Mouse (Mus musculus): ENCODE results near the gene Adam19.
"Not testable (repeated sequence)": the region's sequence is repeated elsewhere in the genome, so short reads cannot be mapped to it uniquely, and the experiment has no call there.

Gene Adam19

DNA sequence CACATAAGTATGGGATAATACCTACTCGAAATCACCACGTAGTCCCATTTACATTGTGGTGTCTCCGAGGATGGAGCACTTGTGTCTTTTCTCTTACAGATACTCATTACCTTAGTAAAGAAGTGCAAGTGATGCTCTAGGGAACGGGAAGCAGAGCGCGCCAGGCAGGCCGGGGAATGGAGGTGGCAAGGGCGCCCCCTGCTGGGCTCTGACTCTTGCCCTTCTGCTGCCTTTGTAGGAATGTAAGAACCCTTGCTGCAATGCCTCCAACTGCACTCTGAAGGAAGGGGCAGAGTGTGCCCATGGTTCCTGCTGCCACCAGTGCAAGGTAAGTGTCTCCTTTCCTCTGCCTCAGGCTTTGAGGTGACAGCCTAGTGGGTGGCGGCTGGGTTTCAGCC is 72.8 kb downstream of the Adam19 start:
- ATAC-seq (ENCODE audit: low TSS enrichment): peak; percentile 89

GRCm38 (mm10) chr11:46131022-46131986 is 75.5 kb downstream of the Adam19 start:
- no peak for ATAC-seq (ENCODE audit: low TSS enrichment)

DNA sequence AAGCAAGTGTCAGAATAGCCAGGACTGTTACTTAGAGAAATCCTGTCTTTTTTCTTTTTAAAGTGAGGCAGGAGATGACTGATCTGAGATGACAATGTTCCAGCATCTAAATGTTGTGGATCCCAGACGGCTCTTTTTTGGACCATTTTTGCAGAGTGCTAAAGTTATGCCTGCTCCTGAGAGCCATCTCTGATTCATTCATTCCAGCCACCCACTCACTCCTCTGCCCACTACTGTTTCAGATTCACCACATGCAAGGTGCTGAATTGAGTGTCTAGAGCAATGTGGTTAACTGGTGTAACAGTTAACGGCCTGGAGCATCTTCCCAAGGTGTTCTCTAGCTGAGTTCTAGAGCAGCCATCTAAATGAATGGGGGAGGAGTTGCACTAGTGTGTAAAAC is 79.1 kb downstream of the Adam19 start:
- ATAC-seq (ENCODE audit: low TSS enrichment): peak; percentile 98

DNA sequence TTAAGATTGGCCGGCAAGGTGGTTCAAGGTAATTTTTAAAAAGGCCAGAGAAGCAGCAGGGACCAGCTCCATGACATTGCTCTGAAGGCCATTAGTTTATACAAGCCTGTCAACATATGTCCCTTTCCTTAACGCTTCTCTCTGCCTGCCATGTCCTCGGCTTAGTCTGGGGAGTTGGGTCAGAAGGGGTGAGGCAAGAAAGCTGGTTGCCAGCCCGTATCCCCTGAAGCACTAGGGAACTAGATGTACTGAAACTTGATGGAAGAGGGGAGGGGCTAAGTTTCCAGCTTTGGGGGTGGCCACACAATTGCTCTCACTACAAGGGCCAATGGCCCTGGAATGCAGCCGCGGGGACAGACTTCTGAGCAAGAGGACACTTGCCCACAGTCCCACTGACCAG is 87.5 kb downstream of the Adam19 start:
- ATAC-seq (ENCODE audit: low TSS enrichment): no peak

DNA sequence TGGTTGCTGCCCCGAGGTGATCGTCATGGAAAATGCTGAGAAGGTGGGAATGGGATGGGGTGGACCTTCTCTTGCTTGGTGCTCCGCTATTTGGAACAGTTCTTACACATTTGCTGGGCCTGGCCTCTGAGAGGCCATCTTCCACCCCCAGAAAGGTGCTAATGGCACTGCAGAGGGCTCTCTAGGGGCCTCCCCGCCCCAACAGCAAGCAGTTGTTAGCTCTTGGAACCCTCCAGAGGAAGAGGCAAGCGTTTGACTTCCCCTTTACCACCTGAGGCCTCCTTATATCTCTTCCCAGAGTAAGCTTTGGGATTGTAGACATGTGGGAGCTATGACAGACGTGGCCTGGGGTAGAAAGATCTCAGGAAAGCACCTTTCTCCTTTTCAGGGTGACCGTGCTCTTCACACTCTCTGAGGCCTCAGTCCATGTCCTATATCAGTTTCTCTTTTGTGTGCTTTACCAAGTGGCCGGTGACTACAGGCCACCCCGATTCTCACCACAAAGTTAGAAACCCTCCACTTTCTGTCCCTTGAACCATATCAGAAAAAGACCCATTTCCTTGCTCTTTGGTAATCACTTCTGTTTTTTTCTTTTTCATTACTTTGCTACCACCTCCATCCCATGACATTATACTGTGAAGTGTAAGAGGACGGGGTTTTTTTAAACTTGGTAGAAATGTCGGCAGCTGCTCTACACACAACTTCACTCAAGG is 89.5 kb downstream of the Adam19 start:
- no peak for ATAC-seq (ENCODE audit: low TSS enrichment)

DNA sequence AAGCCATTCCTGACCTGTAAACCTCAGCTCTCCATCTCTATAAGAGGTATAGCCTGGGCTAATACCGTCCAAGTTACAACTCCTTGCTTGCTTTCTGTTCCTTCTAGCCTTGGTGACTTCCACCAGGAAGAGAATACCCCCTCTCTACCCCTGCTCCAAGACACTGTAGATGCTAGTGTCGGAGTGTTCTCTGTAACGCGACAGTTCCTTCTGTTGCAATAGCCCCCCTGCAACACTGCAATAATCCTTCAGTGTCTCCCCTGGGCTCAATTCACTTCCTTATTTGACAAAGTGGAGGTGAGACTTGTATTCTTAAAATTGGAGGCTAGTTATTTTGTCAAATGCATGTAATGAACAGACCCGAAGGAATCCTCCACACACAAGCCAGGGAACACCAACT is 90.8 kb downstream of the Adam19 start:
- no peak for ATAC-seq (ENCODE audit: low TSS enrichment)

DNA sequence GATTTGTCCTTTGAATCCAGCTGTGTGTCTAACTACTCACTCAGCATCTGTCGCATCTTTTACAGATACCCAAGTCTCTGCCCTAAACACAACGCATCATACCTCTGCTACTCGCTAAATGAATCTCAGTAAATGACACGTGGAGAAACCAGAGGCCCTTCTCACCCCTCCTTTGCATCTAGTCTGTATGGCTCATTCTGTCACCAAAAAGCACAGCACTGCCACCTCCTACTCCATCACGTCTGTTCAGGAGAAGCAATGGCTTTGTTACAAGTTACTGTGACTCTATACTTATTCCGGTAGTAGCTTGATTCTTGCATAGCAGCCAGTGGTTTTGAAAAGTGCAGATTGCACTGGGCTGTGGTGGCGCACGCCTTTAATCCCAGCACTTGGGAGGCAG is 101.2 kb downstream of the Adam19 start:
- peak; percentile 98 for ATAC-seq (ENCODE audit: low TSS enrichment)

GRCm38 (mm10) chr11:46157462-46157861 is 101.7 kb downstream of the Adam19 start:
- ATAC-seq (ENCODE audit: low TSS enrichment): no peak

DNA sequence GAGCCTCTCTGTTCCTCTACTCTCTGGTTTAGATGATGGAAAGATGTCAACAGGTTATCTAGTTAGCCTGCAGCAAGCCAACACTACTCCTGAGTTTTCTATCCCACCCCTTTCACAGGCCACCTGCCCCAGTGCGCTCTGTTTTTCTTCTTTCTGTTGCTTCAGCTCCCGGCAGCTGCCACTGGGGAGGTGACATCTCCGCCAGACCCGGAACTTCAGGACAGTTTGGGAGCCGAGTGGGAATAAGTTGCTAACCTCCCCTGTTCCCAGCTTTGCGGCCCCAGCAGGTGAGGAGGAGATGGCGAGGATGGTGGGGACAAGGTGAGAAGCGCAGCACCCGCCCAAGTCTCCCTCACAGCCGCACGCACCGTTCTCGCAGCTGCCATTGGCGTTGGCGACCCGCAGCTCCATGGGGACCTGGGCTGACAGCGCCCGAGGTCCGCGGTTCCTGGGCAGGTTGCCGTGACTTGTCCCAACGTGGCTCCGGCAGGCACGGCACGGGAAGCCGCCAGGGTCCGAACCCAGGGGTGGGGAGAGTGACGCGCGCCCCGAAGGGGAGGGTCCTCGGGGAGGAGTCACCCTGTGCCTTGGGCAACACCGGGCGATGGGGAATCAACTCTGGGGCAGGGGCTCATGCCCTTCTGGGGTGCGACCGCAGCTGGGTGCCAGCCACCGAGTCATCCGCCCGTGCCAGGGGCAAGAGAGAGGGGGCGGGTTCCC is 110.2 kb downstream of the Adam19 start, which contains the start of gene Nipal4:
TSS of gene Nipal4 (minus strand) at position 643 of the 720 bp plus-strand sequence.
- peak; percentile 48 for ATAC-seq (ENCODE audit: low TSS enrichment)

DNA sequence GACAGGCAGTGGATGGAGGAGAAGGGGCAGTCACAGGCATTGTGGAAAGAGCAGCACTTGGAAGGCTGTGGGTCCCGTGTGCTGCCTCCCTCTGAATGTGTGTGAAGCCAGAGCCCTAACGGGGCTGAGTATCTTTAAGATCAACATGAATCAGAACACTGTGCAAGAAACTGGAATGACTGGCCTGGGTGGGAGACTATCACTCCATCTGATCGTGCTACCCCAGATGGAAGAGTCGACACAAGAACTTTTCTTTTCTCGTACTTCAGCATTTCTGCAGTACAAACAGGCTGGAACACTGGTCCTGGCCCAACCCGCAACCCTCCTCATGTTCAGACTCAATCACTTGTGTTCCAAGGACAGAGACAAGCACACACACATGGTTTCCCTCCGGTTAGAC is 112.7 kb downstream of the Adam19 start:
- ATAC-seq (ENCODE audit: low TSS enrichment): no peak

GRCm38 (mm10) chr11:46169908-46170307 is 114.1 kb downstream of the Adam19 start:
- ATAC-seq (ENCODE audit: low TSS enrichment): peak; percentile 62; the same call in 1 of the 2 replicates

DNA sequence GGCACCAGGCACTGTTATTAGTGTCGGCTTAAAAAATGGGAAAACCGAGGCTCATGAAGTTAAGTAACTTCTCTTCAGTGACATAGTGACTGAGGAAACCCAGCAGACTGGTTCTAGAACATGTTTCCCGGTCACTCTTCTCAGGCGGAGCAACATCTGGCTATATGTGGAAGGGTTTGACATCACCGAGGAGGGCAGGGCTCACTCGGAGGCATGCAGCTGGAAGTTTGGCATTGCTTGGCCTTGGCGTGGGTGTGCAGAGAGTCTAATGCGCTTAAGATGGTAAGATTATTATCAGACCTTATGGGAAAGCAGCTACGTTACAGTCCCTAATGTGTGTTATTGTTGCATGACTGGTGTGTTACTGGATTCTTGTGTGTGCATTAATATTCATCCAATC is 116.3 kb downstream of the Adam19 start:
- ATAC-seq (ENCODE audit: low TSS enrichment): no peak

DNA sequence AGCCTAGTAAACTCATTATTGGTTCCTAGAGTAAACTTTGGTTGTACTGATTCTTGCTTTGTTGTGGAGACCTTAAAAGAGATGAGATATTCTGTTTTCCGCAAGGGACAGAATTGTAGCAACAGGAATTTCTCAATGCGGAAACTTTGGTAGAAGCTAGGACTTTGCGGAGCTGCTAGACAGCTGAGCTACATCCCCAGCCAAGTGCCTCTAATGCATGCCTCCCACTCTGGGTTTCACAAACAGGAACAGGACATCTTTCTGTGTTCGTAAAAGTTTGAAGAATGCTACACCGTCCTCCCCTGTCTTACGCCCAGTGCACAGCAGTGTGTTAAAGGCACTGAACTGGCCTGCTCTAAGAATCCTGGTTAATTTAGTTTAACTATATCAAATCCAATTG is 120.4 kb downstream of the Adam19 start:
- ATAC-seq (ENCODE audit: low TSS enrichment): peak; percentile 90

DNA sequence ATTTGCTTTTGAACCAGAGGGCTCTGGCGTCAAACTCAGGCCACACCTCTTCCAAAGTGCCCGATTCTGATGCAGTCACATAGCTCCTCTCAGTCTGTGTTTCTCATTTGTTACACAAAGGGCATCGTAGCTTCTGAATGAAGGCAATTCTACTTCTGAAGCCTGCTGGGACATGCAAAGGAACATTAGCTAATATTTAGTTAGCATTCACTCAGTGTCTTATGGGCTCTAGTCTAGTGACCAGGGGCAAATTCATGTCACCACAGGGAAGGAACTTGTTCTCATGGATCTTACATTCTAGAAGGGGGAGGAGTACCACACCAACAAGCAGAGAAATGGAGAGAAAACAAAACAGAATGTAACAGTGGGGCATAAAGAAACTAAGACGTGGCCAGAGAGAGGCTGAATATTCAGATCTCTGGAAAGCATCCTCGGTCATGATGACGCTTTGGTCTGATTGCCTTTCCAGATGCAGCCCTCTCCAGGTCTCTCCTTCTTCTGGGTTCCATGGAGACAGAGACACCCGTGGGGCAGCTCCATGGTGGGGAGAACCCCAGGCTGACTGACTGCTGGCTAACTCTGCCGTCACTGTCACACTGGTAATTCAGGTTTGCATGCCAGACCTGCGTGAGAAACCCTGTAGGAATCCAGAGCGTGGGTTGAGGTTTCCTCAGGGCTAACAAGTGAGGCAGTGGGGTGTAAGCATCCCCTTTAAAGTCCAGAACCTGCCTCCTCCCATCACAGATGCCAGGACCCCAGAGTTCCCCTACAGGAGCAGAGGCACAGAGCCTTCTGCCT is 121.7 kb downstream of the Adam19 start:
- ATAC-seq (ENCODE audit: low TSS enrichment): no peak

GRCm38 (mm10) chr11:46182031-46182430 is 126.2 kb downstream of the Adam19 start:
- ATAC-seq (ENCODE audit: low TSS enrichment): not testable (repeated sequence)

DNA sequence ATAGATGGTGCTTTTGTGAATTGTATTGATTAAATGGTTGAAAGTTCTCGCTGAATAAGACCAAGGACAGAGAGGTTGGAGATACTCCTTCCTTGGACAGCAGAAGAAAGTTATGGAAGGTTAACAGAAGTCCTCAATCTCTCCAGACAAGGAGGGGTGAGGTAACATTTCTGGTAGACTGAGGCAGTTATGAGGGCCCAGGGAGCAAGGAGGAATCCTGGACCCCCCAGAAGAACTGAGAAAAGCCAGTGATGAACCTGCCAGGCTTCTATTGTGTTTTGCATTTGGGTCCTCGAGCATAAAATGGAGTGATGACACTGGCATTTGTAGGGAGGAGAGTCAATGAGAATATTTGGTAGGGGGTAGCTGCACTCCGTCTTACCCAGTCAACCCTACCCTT is 129.2 kb downstream of the Adam19 start:
- ATAC-seq (ENCODE audit: low TSS enrichment): no peak

GRCm38 (mm10) chr11:46185486-46185885 is 129.7 kb downstream of the Adam19 start:
- ATAC-seq (ENCODE audit: low TSS enrichment): peak; percentile 93

- ATAC-seq (ENCODE audit: low TSS enrichment): peak; percentile 48
Observed at GRCm38 (mm10) chr11:46188283-46188682, 132.5 kb downstream of the Adam19 start.

GRCm38 (mm10) chr11:46194175-46194574 is 138.4 kb downstream of the Adam19 start:
- ATAC-seq (ENCODE audit: low TSS enrichment): no peak
